In genomic region chr13:54687096-54687495, GRCm38 (mm10) we compare ENCODE assay signal across 8 mouse cellular contexts. TPM values are rescaled to one million over a fixed set of nuclear protein-coding genes. Genes with fewer than 3 reads are reported as not detected.
DNase-seq lines count a peak whose midpoint lies in the region; ATAC-seq and TF ChIP-seq lines count a peak whose summit lies in the region.

No protein-coding gene starts in this region.

- peak overlapping the region; percentile 93 for H3K9ac ChIP-seq in heart, embryonic 12.5 days
- H3K9ac ChIP-seq in kidney, embryonic 16.5 days (replicated peaks; ENCODE audit: low read length), result peak overlapping the region; percentile 97
- peak overlapping the region; percentile 95 for H3K9ac ChIP-seq in liver, embryonic 13.5 days
- peak overlapping the region; percentile 87 for H3K9ac ChIP-seq in stomach, embryonic 14.5 days (replicated peaks; ENCODE audit: low read depth, low read length)

- ATAC-seq in heart, embryonic 12.5 days (ENCODE audit: insufficient number of reproducible peaks, low FRiP score), result peak; percentile 68
- ATAC-seq in kidney, embryonic 16.5 days (ENCODE audit: low FRiP score, low TSS enrichment), result peak; percentile 73
- peak; percentile 34 for ATAC-seq in liver, embryonic 13.5 days (ENCODE audit: low read depth)
- ATAC-seq in stomach, embryonic 14.5 days (ENCODE audit: insufficient number of reproducible peaks, insufficient read depth, low FRiP score, low read depth), result peak; percentile 59

- no peaks in the 10 kb centered on the region for H3K27me3 ChIP-seq in heart, embryonic 12.5 days (replicated peaks)
- H3K27me3 ChIP-seq in kidney, embryonic 16.5 days (ENCODE audit: insufficient read depth, low read length), result no peaks in the 10 kb centered on the region
- no peaks in the 10 kb centered on the region for H3K27me3 ChIP-seq in liver, embryonic 13.5 days
- H3K27me3 ChIP-seq in stomach, embryonic 14.5 days (ENCODE audit: control insufficient read depth, insufficient read depth, low read length), result no peaks in the 10 kb centered on the region

- no peak for TF ChIP-seq CTCF in embryonic fibroblast, embryonic 13.5 days (IDR thresholded peaks at IDR 0.05; ENCODE audit: borderline replicate concordance, insufficient read depth, low read length)

- peak overlapping the region; percentile 53 for H3K27ac ChIP-seq in embryonic fibroblast, embryonic 13.5 days (ENCODE audit: insufficient read depth, low read length)
- peak overlapping the region; percentile 98 for H3K27ac ChIP-seq in heart, embryonic 12.5 days (ENCODE audit: poor library complexity, severe bottlenecking)
- peak overlapping the region; percentile 99 for H3K27ac ChIP-seq in kidney, embryonic 16.5 days (ENCODE audit: low read length)
- peak overlapping the region; percentile 96 for H3K27ac ChIP-seq in liver, embryonic 13.5 days
- H3K27ac ChIP-seq in stomach, embryonic 14.5 days (ENCODE audit: low read length), result peak overlapping the region; percentile 96

- H3K4me1 ChIP-seq in embryonic fibroblast, embryonic 13.5 days (ENCODE audit: control insufficient read depth, insufficient read depth, low read length), result peaks cover 5% of the 10 kb centered on the region
- H3K4me1 ChIP-seq in heart, embryonic 12.5 days (replicated peaks), result peaks cover 57% of the 10 kb centered on the region
- peaks cover 38% of the 10 kb centered on the region for H3K4me1 ChIP-seq in kidney, embryonic 16.5 days (ENCODE audit: insufficient read depth, low read length)
- H3K4me1 ChIP-seq in liver, embryonic 13.5 days (replicated peaks), result peaks cover 86% of the 10 kb centered on the region
- H3K4me1 ChIP-seq in stomach, embryonic 14.5 days (ENCODE audit: control insufficient read depth, insufficient read depth, low read length), result peaks cover 29% of the 10 kb centered on the region

- H3K4me2 ChIP-seq in heart, embryonic 12.5 days, result peak overlapping the region; percentile 83
- peak overlapping the region; percentile 67 for H3K4me2 ChIP-seq in kidney, embryonic 16.5 days (replicated peaks; ENCODE audit: low read depth, low read length)
- peak overlapping the region; percentile 83 for H3K4me2 ChIP-seq in liver, embryonic 13.5 days
- H3K4me2 ChIP-seq in stomach, embryonic 14.5 days (replicated peaks; ENCODE audit: low read depth, low read length), result peak overlapping the region; percentile 83

- peaks cover 28% of the 10 kb centered on the region for H3K36me3 ChIP-seq in heart, embryonic 12.5 days
- H3K36me3 ChIP-seq in kidney, embryonic 16.5 days (ENCODE audit: insufficient read depth, low read length), result peaks cover 22% of the 10 kb centered on the region
- peaks cover 32% of the 10 kb centered on the region for H3K36me3 ChIP-seq in liver, embryonic 13.5 days
- H3K36me3 ChIP-seq in stomach, embryonic 14.5 days (ENCODE audit: control insufficient read depth, insufficient read depth, low read length), result peaks cover 23% of the 10 kb centered on the region

- WGBS in heart, embryonic 12.5 days, result under 1% methylated on average over 35 of the region's 35 CpGs
- under 1% methylated on average over 35 of the region's 35 CpGs for WGBS in kidney, embryonic 16.5 days
- 0% methylated on average over 35 of the region's 35 CpGs for WGBS in liver, embryonic 13.5 days (ENCODE audit: insufficient replicate concordance)
- WGBS in stomach, embryonic 14.5 days, result 1% methylated on average over 35 of the region's 35 CpGs

- peak overlapping the region; percentile 98 for H3K4me3 ChIP-seq in embryonic fibroblast, embryonic 13.5 days (ENCODE audit: insufficient read depth, low read length)
- peak overlapping the region; percentile 82 for H3K4me3 ChIP-seq in heart, embryonic 12.5 days
- H3K4me3 ChIP-seq in kidney, embryonic 16.5 days (ENCODE audit: low read length), result peak overlapping the region; percentile 99
- H3K4me3 ChIP-seq in liver, embryonic 13.5 days (replicated peaks), result peak overlapping the region; percentile 93
- H3K4me3 ChIP-seq in stomach, embryonic 14.5 days (ENCODE audit: low read depth, low read length), result peak overlapping the region; percentile 97

- no peaks in the 10 kb centered on the region for H3K9me3 ChIP-seq in heart, embryonic 12.5 days (replicated peaks)
- H3K9me3 ChIP-seq in kidney, embryonic 16.5 days (ENCODE audit: low read length), result no peaks in the 10 kb centered on the region
- no peaks in the 10 kb centered on the region for H3K9me3 ChIP-seq in liver, embryonic 13.5 days (replicated peaks)
- no peaks in the 10 kb centered on the region for H3K9me3 ChIP-seq in stomach, embryonic 14.5 days (ENCODE audit: control insufficient read depth, low read depth, low read length)

- TF ChIP-seq POLR2A in embryonic fibroblast, embryonic 13.5 days (IDR thresholded peaks at IDR 0.05; ENCODE audit: low read depth, low read length), result no peak; the same call in 1 of the 2 replicates

- DNase-seq in 416B (ENCODE audit: low read depth), result peak; percentile 90
- DNase-seq in adrenal gland, adult 8-10 months, result peak; percentile 77
- DNase-seq in liver, embryonic 13.5 days, result peak; percentile 55
- DNase-seq in naive thymus-derived CD4-positive, alpha-beta T cell, adult 2 months (ENCODE audit: low read depth), result peak; percentile 92

RNA-seq across cellular contexts. Expression of gene Rnf44, which starts 6.6 kb away (rescaled TPM):
- total RNA-seq in adrenal gland, adult 8-10 months (2022), result 100 to 1,000 TPM; 117 to 123 (median 122) TPM
- 39.2 and 39.4 TPM in 2 replicates for polyA plus RNA-seq in embryonic fibroblast, embryonic 13.5 days (2011; ENCODE audit: insufficient read length, low read depth, missing spikeins)
- 60.4 and 62.7 TPM in 2 replicates for polyA plus RNA-seq in heart, embryonic 12.5 days (2016; fragmentation: Nextera tagmentation; extraction: Ambion mirVana)
- polyA plus RNA-seq in kidney, embryonic 16.5 days (2015; fragmentation: Nextera tagmentation; extraction: Ambion mirVana), result 71.3 and 77.5 TPM in 2 replicates
- 23.8 and 24.5 TPM in 2 replicates for polyA plus RNA-seq in liver, embryonic 13.5 days (2015; fragmentation: Nextera tagmentation; extraction: Ambion mirVana)
- 71.7 and 83.9 TPM in 2 replicates for polyA plus RNA-seq in stomach, embryonic 14.5 days (2014; fragmentation: Nextera tagmentation; extraction: Ambion mirVana)

RNA-seq across cellular contexts. Expression of gene Cdhr2, which starts 14.2 kb away (rescaled TPM):
- not detected for total RNA-seq in adrenal gland, adult 8-10 months (2022)
- polyA plus RNA-seq in embryonic fibroblast, embryonic 13.5 days (2011; ENCODE audit: insufficient read length, low read depth, missing spikeins), result not detected in 2 replicates
- polyA plus RNA-seq in heart, embryonic 12.5 days (2016; fragmentation: Nextera tagmentation; extraction: Ambion mirVana), result 0.04 and 0.18 TPM in 2 replicates
- 8.6 TPM in 2 replicates for polyA plus RNA-seq in kidney, embryonic 16.5 days (2015; fragmentation: Nextera tagmentation; extraction: Ambion mirVana)
- 7.8 and 10.5 TPM in 2 replicates for polyA plus RNA-seq in liver, embryonic 13.5 days (2015; fragmentation: Nextera tagmentation; extraction: Ambion mirVana)
- polyA plus RNA-seq in stomach, embryonic 14.5 days (2014; fragmentation: Nextera tagmentation; extraction: Ambion mirVana), result 1.00 and 1.1 TPM in 2 replicates

Comparison
In these comparisons a context has a peak if more than half of its experiments do, and no peak if none do; other contexts are left out.
1. Peak in every context shown above with its lines: DNase-seq, ATAC-seq, H3K4me3 ChIP-seq and H3K27ac ChIP-seq.